Mouse (Mus musculus) CH12.LX (cell line): ENCODE measurements around the gene Mfsd6l.

Experiments
- CTCF ChIP-seq, 2 experiments: IDR thresholded peaks in 1 of 2; conservative IDR thresholded peaks in 1 of 2; 2 replicates each; pipeline ENCODE4 v1.5.1; 2011 to 2012; ENCODE audit warnings: low read depth in 2 of 2, low read length in 2 of 2, improper control_type of control experiment in 1 of 2, inconsistent platforms in 1 of 2, mild to moderate bottlenecking in 1 of 2, moderate library complexity in 1 of 2
- MAFK ChIP-seq: IDR thresholded peaks from 2 replicates; pipeline ENCODE4 v1.6.1; 2011; ENCODE audit warnings: low read length, improper control_type of control experiment; ENCODE audit not compliant: insufficient replicate concordance
- MXI1 ChIP-seq: IDR thresholded peaks from 2 replicates; pipeline ENCODE4 v1.6.1; 2011; ENCODE audit warnings: mild to moderate bottlenecking, low read depth, low read length, improper control_type of control experiment
- NRF1 ChIP-seq: IDR thresholded peaks from 2 replicates; pipeline ENCODE4 v1.6.1; 2014; ENCODE audit warnings: low read depth, mild to moderate bottlenecking, inconsistent platforms, low read length, improper control_type of control experiment, moderate library complexity
- POLR2A ChIP-seq: IDR thresholded peaks from 2 replicates; pipeline ENCODE4 v1.6.1; 2011; ENCODE audit warnings: low read depth, mild to moderate bottlenecking, improper control_type of control experiment, low read length
- TCF12 ChIP-seq: IDR thresholded peaks from 2 replicates; pipeline ENCODE4 v1.6.1; 2014; ENCODE audit warnings: low read depth, mild to moderate bottlenecking, inconsistent platforms, low read length, improper control_type of control experiment
- ZMIZ1 ChIP-seq: IDR thresholded peaks from 2 replicates; pipeline ENCODE4 v1.6.1; 2012; ENCODE audit warnings: low read depth, mild to moderate bottlenecking, inconsistent platforms, low read length, improper control_type of control experiment

GRCm38 (mm10) chr11:68586721-68587120 lies 30.7 kb downstream of the Mfsd6l start, which contains the start of gene Ccdc42:
- TF ChIP-seq NRF1: no peak
- TF ChIP-seq TCF12: no peak
- TF ChIP-seq MXI1: no peak
- no peak for TF ChIP-seq CTCF (conservative IDR thresholded peaks at IDR 0.05 in 1 of 2, IDR thresholded peaks at IDR 0.05 in 1 of 2; ENCODE audit: low read depth in 2 of 2, low read length in 2 of 2)
- no peak for TF ChIP-seq POLR2A
- TF ChIP-seq ZMIZ1: no peak
- TF ChIP-seq MAFK: no peak
